Mouse (Mus musculus) testis, adult 2 months (tissue): ENCODE results near the gene Kcna6. TPM values are rescaled to one million over a fixed set of nuclear protein-coding genes. Genes with fewer than 3 reads are reported as not detected.

Experiments
- H3K27ac ChIP-seq: fragments of 200-500 bp; 2 replicates; pipeline ENCODE4 v1.5.1; 2012; ENCODE audit warnings: low read depth, low read length; ENCODE audit not compliant: control insufficient read depth, insufficient read depth
- H3K27me3 ChIP-seq: fragments of 200-500 bp; 2 replicates; pipeline ENCODE4 v1.6.1; 2012; ENCODE audit warnings: mild to moderate bottlenecking, low read length, moderate library complexity; ENCODE audit not compliant: control insufficient read depth, insufficient read depth
- H3K36me3 ChIP-seq: fragments of 200-500 bp; 2 replicates; pipeline ENCODE4 v1.6.1; 2012; ENCODE audit warnings: mild to moderate bottlenecking, low read length; ENCODE audit not compliant: control insufficient read depth, insufficient read depth
- H3K4me1 ChIP-seq: fragments of 200-500 bp; 2 replicates; pipeline ENCODE4 v1.6.1; 2012; ENCODE audit warnings: low read length; ENCODE audit not compliant: control insufficient read depth, insufficient read depth
- H3K4me3 ChIP-seq: fragments of 200-500 bp; 2 replicates; pipeline ENCODE4 v1.5.1; 2012; ENCODE audit warnings: low read depth, mild to moderate bottlenecking, low read length, moderate library complexity, mixed read lengths; ENCODE audit not compliant: control insufficient read depth
- CTCF ChIP-seq: fragments of 200-500 bp; IDR thresholded peaks from 2 replicates; pipeline ENCODE4 v1.5.1; 2012; ENCODE audit warnings: low read depth, mild to moderate bottlenecking, inconsistent platforms, low read length, moderate library complexity; ENCODE audit not compliant: control insufficient read depth, insufficient read depth, insufficient replicate concordance
- POLR2A ChIP-seq: fragments of 200-500 bp; IDR thresholded peaks from 2 replicates; pipeline ENCODE4 v1.6.1; 2012; ENCODE audit warnings: low read depth, mild to moderate bottlenecking, inconsistent platforms, low read length, moderate library complexity; ENCODE audit not compliant: control insufficient read depth
- polyA plus RNA-seq: library from polyadenylated mRNA; depleted of rRNA; stranded (reverse); fragments of >200 nt; gene quantifications from 2 replicates; pipeline ENCODE4 v1.2.3, GENCODE M21; 2012

Gene Kcna6
- polyA plus RNA-seq, 1 experiment: 0.25 TPM

DNA sequence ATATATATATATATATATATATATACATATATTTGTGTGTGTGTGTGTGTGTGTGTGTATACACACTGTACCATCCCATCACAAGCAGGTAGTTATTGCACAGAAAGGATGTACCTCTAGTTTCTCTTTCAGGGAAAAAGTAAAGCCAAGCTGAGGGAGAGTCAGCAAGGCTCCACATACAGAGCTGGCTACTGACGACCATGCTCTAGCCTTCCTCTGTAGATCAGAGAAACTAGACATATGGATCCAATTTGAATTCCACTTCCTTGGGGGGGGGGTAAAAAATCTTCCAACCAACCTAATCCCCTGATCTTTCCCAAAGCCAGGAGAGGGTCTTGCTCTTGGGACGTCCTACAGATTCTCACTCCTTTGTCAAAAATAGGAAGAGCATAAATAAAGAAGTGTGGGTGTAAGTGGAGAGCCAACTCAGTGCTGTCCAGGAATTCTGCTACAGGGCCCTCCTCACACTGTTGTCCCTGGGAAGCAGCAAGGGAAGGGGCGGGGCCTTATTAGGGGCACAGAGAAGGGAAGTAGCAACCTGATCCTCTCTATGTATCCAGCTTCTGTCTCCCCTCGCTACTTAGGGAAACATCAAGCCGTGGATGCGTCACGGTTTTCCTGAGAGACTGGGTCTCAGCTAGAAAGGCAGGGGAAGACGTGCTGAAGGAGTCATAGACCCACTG, 15.4 kb upstream of the Kcna6 start:
- Histone ChIP-seq H3K4me3 (no peak overlapping the region), H3K36me3 (no peaks in the 10 kb centered on the region), H3K27ac (no peak overlapping the region), H3K4me1 (0 out of 2 replicates have a peak, but pooled peaks cover 2% of the 10 kb centered on the region), H3K27me3 (no peaks in the 10 kb centered on the region)
- no peak for TF ChIP-seq CTCF
- no peak for TF ChIP-seq POLR2A

DNA sequence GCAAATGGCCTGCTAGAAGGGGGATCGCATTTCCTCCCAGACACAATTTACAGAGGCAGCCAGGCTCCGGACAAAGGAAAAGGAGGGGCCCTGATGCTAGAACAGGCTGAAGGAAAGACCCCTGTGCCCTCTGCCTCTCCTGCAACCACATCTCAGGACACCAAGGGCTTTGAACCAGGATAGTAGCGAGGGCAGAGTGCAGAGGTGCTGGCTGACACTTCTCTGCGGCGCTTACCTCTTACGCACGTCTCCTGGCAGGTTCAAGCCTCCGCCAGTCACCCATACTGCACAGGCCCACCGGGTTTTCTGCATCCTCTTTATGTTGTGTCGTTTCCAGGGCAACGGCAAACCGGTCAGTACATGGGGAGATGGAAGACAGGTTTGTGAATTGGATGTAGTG, 12.0 kb upstream of the Kcna6 start:
- TF ChIP-seq POLR2A: no peak
- no peak for TF ChIP-seq CTCF
- peak overlapping the region; percentile 45 for H3K4me3 ChIP-seq
- H3K27ac ChIP-seq: no peak overlapping the region
- H3K27me3 ChIP-seq: no peaks in the 10 kb centered on the region
- H3K36me3 ChIP-seq: no peaks in the 10 kb centered on the region
- peaks cover 2% of the 10 kb centered on the region; the same call in 1 of the 2 replicates for H3K4me1 ChIP-seq

DNA sequence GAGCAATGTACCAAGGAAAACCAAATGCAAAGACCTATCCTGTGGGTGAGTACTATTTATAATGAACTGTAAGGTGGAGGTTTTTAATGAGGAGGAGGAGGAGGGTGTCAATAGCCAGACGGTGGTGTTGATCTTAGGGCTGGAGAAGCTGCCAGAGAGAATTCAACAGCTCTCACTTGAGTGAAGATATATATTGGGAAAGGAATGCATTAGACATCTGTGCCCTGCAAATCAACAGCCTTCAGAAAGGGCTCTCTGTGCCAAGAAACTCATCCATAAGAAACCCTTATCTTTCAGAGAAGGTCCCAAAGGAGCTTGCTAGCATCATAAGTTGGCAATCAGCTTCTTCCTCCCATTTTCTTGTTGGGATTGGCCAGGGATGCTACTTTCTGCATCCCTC, 5.4 kb upstream of the Kcna6 start:
- TF ChIP-seq CTCF: no peak
- no peak for TF ChIP-seq POLR2A

DNA sequence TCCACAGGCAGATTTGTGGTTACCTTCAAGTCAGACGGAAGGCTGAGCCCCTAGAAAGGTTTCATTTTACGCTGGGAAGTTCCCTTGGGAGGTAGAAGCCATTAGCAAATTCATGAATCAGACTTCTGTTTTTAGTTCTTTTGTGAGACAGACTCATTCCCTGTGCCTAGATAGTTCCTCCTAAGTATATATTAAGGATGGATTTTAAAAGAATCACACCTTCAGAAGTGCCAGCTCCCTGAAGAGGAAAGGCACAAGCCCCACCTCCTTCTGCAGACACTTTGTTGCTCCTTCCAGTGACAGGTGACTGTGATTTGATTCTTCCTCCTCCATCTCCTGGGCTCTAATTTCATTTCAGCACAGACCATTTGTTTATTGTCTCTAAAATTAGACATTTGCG, 2.1 kb upstream of the Kcna6 start:
- Histone ChIP-seq H3K27me3 (no peaks in the 10 kb centered on the region; the same call in 1 of the 2 replicates), H3K27ac (no peak overlapping the region), H3K4me1 (peaks cover 6% of the 10 kb centered on the region; the same call in 1 of the 2 replicates), H3K4me3 (no peak overlapping the region), H3K36me3 (no peaks in the 10 kb centered on the region)
- TF ChIP-seq CTCF (no peak), POLR2A (no peak)

More for the DNA sequence above, 5.4 kb upstream of the Kcna6 start:
- Histone ChIP-seq H3K27ac (no peak overlapping the region), H3K4me3 (no peak overlapping the region), H3K36me3 (no peaks in the 10 kb centered on the region), H3K4me1 (no peaks in the 10 kb centered on the region; the same call in 1 of the 2 replicates), H3K27me3 (no peaks in the 10 kb centered on the region)

DNA sequence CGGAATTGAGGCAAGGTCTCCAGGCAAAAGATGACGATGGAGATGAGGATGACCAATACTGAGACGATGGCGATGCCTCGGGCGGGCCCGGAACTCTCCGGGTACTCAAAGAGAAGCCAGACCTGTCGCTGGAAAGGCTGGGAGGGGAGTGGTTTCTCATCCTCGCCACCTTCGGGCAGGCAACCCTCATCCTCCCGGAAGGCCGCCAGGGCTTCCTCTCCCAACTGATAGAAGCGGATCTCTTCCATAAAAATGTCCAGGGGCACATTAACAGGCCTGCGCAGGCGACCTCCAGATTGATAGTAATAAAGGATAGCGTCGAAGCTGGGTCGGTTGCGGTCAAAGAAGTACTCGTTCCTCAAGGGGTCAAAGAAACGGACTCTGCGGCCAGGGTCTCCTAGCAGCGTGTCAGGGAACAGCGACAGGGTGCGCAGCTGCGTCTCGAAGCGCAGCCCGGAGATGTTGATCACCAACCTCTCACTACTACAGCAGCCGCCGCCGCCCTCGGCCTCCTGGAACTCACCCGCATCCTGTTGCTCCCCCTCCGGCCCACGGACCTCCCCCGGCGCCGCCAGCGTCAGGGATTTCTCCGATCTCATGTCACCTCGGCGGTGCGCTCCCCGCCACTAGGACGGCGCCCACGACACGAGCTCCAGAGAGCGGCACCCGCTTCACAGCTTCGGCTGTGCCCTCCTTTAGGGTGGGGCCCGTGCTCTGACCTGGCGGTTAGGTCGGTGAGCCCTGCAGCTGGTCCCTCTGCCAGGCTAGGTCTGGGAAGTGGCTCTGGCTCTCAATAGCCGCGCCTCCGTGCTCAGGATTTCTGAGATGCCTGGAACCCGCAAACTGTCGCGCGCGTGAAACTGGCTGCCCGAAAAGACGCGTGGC, 906 bp downstream of the Kcna6 start:
- no peak overlapping the region for H3K27ac ChIP-seq
- peaks cover 6% of the 10 kb centered on the region; the same call in 1 of the 2 replicates for H3K4me1 ChIP-seq
- no peaks in the 10 kb centered on the region for H3K36me3 ChIP-seq
- TF ChIP-seq CTCF: no peak
- TF ChIP-seq POLR2A: no peak
- H3K27me3 ChIP-seq: no peaks in the 10 kb centered on the region; the same call in 1 of the 2 replicates
- H3K4me3 ChIP-seq: peak overlapping the region; percentile 9; the same call in 1 of the 2 replicates

DNA sequence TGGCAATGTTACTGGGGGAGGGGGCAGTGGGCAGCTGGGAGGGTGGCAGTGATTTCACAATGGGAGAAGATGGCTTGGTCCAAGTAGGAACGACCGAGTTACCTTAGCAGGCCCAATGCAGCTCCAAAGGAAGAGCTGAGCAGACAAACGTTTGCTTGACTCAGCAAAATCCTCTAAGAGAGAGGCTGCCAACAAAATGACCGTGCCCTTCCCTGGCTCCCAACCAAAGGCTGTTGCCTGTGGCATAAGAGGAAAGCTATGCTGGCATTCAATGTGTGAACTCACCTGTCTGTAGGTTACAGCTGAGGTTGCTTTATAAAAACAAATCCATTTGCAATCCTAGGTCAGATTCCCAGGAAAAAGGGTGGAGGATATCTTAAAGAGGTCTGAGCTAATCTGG, 3.5 kb downstream of the Kcna6 start:
- no peak for TF ChIP-seq CTCF
- TF ChIP-seq POLR2A: no peak
- Histone ChIP-seq H3K27ac (no peak overlapping the region), H3K27me3 (no peaks in the 10 kb centered on the region; the same call in 1 of the 2 replicates), H3K4me3 (no peak overlapping the region), H3K36me3 (no peaks in the 10 kb centered on the region), H3K4me1 (peaks cover 6% of the 10 kb centered on the region; the same call in 1 of the 2 replicates)

DNA sequence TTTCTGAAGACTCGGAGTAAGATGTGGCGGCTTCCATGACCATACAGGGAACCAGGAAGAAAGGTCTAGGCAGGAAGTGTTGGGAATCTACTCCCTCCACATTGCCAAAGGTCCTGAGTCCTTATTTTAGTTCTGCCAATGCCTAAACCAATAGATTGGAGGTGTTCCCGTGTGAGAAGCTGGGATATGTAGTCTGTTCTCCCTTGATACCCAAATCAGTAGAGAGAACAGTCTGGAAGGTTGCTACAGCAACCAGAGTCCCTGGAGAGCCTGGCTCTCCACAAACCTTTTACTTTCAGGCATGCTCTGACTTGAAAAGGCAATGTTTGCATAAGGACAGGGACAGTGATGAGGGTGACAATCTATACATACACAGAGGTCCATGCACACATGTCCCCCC, 4.7 kb downstream of the Kcna6 start:
- H3K36me3 ChIP-seq: no peaks in the 10 kb centered on the region
- no peak overlapping the region for H3K4me3 ChIP-seq
- H3K27me3 ChIP-seq: no peaks in the 10 kb centered on the region; the same call in 1 of the 2 replicates
- TF ChIP-seq POLR2A: no peak
- no peak for TF ChIP-seq CTCF
- H3K4me1 ChIP-seq: peaks cover 6% of the 10 kb centered on the region; the same call in 1 of the 2 replicates
- H3K27ac ChIP-seq: no peak overlapping the region
